Mouse (Mus musculus) CH12.LX (cell line): Measurements from ENCODE around the gene Galc. TPM values are rescaled to one million over a fixed set of nuclear protein-coding genes. Genes with fewer than 3 reads are reported as not detected.

Experiments used
- DNase-seq: peaks from one replicate; pipeline ENCODE4 v3.0.0-alpha.2; 2013; ENCODE audit errors: extremely low read depth
- H3K27ac ChIP-seq: 2 replicates; pipeline ENCODE4 v1.5.1; 2012; ENCODE audit warnings: low read depth, mild to moderate bottlenecking, control low read depth, moderate library complexity; ENCODE audit not compliant: insufficient read depth
- H3K27me3 ChIP-seq: replicated peaks from 2 replicates; pipeline ENCODE3; 2012; ENCODE audit warnings: inconsistent platforms
- H3K36me3 ChIP-seq, 2 experiments: replicated peaks in 1 of 2; 2 replicates each; pipeline versions ENCODE3 to v1.6.1; 2012; ENCODE audit warnings: inconsistent platforms in 1 of 2, low read length in 1 of 2, mild to moderate bottlenecking in 1 of 2, mixed read lengths in 1 of 2, moderate library complexity in 1 of 2; ENCODE audit not compliant: control insufficient read depth in 1 of 2, insufficient read depth in 1 of 2
- H3K4me1 ChIP-seq, 2 experiments: 2 replicates each; pipeline ENCODE4 v1.6.1; 2012; ENCODE audit warnings: inconsistent platforms in 1 of 2, moderate library complexity in 1 of 2; ENCODE audit not compliant: insufficient read depth in 2 of 2, control insufficient read depth in 1 of 2
- H3K4me2 ChIP-seq: 2 replicates; pipeline ENCODE4 v1.6.1; 2012; ENCODE audit warnings: low read depth, mild to moderate bottlenecking, control low read depth; ENCODE audit not compliant: poor library complexity, insufficient read depth, severe bottlenecking
- H3K4me3 ChIP-seq, 3 experiments: fragments of 150-350 bp in 1 of 3; sonication (generic) in 1 of 3; replicated peaks in 1 of 3; 2 replicates each; pipeline versions ENCODE3 to v1.5.1; 2011 to 2012; ENCODE audit warnings: low read depth in 2 of 3, low read length in 2 of 3, mild to moderate bottlenecking in 2 of 3, moderate library complexity in 2 of 3, control low read depth in 1 of 3, improper control_type of control experiment in 1 of 3, inconsistent platforms in 1 of 3, mixed read lengths in 1 of 3; ENCODE audit not compliant: poor library complexity in 1 of 3
- H3K79me2 ChIP-seq: replicated peaks from 2 replicates; pipeline ENCODE4 v1.6.1; 2012; ENCODE audit warnings: mild to moderate bottlenecking, moderate library complexity; ENCODE audit not compliant: control insufficient read depth, poor library complexity, insufficient read depth, severe bottlenecking; ENCODE audit errors: extremely low read depth
- H3K9ac ChIP-seq: 2 replicates; pipeline ENCODE4 v1.6.1; 2012; ENCODE audit warnings: low read depth, mild to moderate bottlenecking, control low read depth, moderate library complexity; ENCODE audit not compliant: insufficient read depth
- H3K9me3 ChIP-seq: replicated peaks from 2 replicates; pipeline ENCODE3; 2012; ENCODE audit warnings: low read length, inconsistent platforms, mixed read lengths
- BHLHE40 ChIP-seq: IDR thresholded peaks from 2 replicates; pipeline ENCODE4 v1.6.1; 2011; ENCODE audit warnings: mild to moderate bottlenecking, low read depth, low read length, improper control_type of control experiment
- CHD1 ChIP-seq: IDR thresholded peaks from 2 replicates; pipeline ENCODE4 v1.6.1; 2012; ENCODE audit warnings: low read depth, low read length, improper control_type of control experiment, inconsistent platforms
- CTCF ChIP-seq, 2 experiments: IDR thresholded peaks in 1 of 2; conservative IDR thresholded peaks in 1 of 2; 2 replicates each; pipeline ENCODE4 v1.5.1; 2011 to 2012; ENCODE audit warnings: low read depth in 2 of 2, low read length in 2 of 2, improper control_type of control experiment in 1 of 2, inconsistent platforms in 1 of 2, mild to moderate bottlenecking in 1 of 2, moderate library complexity in 1 of 2
- E2F4 ChIP-seq: IDR thresholded peaks from 2 replicates; pipeline ENCODE4 v1.6.1; 2011; ENCODE audit warnings: low read depth, low read length, improper control_type of control experiment; ENCODE audit not compliant: insufficient replicate concordance
- ELF1 ChIP-seq: IDR thresholded peaks from 2 replicates; pipeline ENCODE4 v1.6.1; 2014; ENCODE audit warnings: low read depth, mild to moderate bottlenecking, inconsistent platforms, low read length, improper control_type of control experiment
- EP300 ChIP-seq: IDR thresholded peaks from 2 replicates; pipeline ENCODE4 v1.6.1; 2011; ENCODE audit warnings: low read length, improper control_type of control experiment
- GABPA ChIP-seq: IDR thresholded peaks from 2 replicates; pipeline ENCODE4 v1.6.1; 2012; ENCODE audit warnings: low read depth, low read length, improper control_type of control experiment, inconsistent platforms; ENCODE audit not compliant: insufficient replicate concordance
- IRF4 ChIP-seq: IDR thresholded peaks from 2 replicates; pipeline ENCODE4 v1.6.1; 2014; ENCODE audit warnings: low read depth, mild to moderate bottlenecking, inconsistent platforms, low read length, improper control_type of control experiment
- JUND ChIP-seq: conservative IDR thresholded peaks from 2 replicates; pipeline ENCODE4 v1.6.1; 2011; ENCODE audit warnings: low read depth, low read length, improper control_type of control experiment
- KAT2A ChIP-seq: IDR thresholded peaks from 2 replicates; pipeline ENCODE4 v1.6.1; 2012; ENCODE audit warnings: low read length, improper control_type of control experiment, inconsistent platforms; ENCODE audit not compliant: insufficient replicate concordance
- MAFK ChIP-seq: IDR thresholded peaks from 2 replicates; pipeline ENCODE4 v1.6.1; 2011; ENCODE audit warnings: low read length, improper control_type of control experiment; ENCODE audit not compliant: insufficient replicate concordance
- MAX ChIP-seq: IDR thresholded peaks from 2 replicates; pipeline ENCODE4 v1.6.1; 2011; ENCODE audit warnings: low read length, improper control_type of control experiment
- MAZ ChIP-seq: IDR thresholded peaks from 2 replicates; pipeline ENCODE4 v1.6.1; 2012; ENCODE audit warnings: low read depth, mild to moderate bottlenecking, inconsistent platforms, low read length, improper control_type of control experiment, moderate library complexity
- MEF2A ChIP-seq: IDR thresholded peaks from 2 replicates; pipeline ENCODE4 v1.6.1; 2014; ENCODE audit warnings: low read depth, mild to moderate bottlenecking, inconsistent platforms, low read length, improper control_type of control experiment, borderline replicate concordance
- MXI1 ChIP-seq: IDR thresholded peaks from 2 replicates; pipeline ENCODE4 v1.6.1; 2011; ENCODE audit warnings: mild to moderate bottlenecking, low read depth, low read length, improper control_type of control experiment
- MYC ChIP-seq: IDR thresholded peaks from 2 replicates; pipeline ENCODE4 v1.6.1; 2011; ENCODE audit warnings: low read depth, mild to moderate bottlenecking, improper control_type of control experiment, low read length
- NELFE ChIP-seq: IDR thresholded peaks from 2 replicates; pipeline ENCODE4 v1.6.1; 2011; ENCODE audit warnings: low read depth, low read length, improper control_type of control experiment
- NRF1 ChIP-seq: IDR thresholded peaks from 2 replicates; pipeline ENCODE4 v1.6.1; 2014; ENCODE audit warnings: low read depth, mild to moderate bottlenecking, inconsistent platforms, low read length, improper control_type of control experiment, moderate library complexity
- PAX5 ChIP-seq: IDR thresholded peaks from 2 replicates; pipeline ENCODE4 v1.6.1; 2012; ENCODE audit warnings: low read length, inconsistent platforms, mixed read lengths
- POLR2A ChIP-seq: IDR thresholded peaks from 2 replicates; pipeline ENCODE4 v1.6.1; 2011; ENCODE audit warnings: low read depth, mild to moderate bottlenecking, improper control_type of control experiment, low read length
- POLR2AphosphoS2 ChIP-seq: IDR thresholded peaks from 2 replicates; pipeline ENCODE4 v1.6.1; 2011; ENCODE audit warnings: low read depth, low read length, improper control_type of control experiment
- RAD21 ChIP-seq: IDR thresholded peaks from 2 replicates; pipeline ENCODE4 v1.6.1; 2011; ENCODE audit warnings: low read depth, mild to moderate bottlenecking, low read length, improper control_type of control experiment, moderate library complexity
- RCOR1 ChIP-seq: conservative IDR thresholded peaks from 2 replicates; pipeline ENCODE4 v1.6.1; 2012; ENCODE audit warnings: low read depth, mild to moderate bottlenecking, inconsistent platforms, low read length, improper control_type of control experiment
- SIN3A ChIP-seq: IDR thresholded peaks from 2 replicates; pipeline ENCODE4 v1.6.1; 2012; ENCODE audit warnings: low read length, improper control_type of control experiment, inconsistent platforms
- TBP ChIP-seq: conservative IDR thresholded peaks from 2 replicates; pipeline ENCODE4 v1.6.1; 2011; ENCODE audit warnings: low read depth, low read length, improper control_type of control experiment
- TCF12 ChIP-seq: IDR thresholded peaks from 2 replicates; pipeline ENCODE4 v1.6.1; 2014; ENCODE audit warnings: low read depth, mild to moderate bottlenecking, inconsistent platforms, low read length, improper control_type of control experiment
- UBTF ChIP-seq: IDR thresholded peaks from 2 replicates; pipeline ENCODE4 v1.6.1; 2012; ENCODE audit warnings: low read depth, mild to moderate bottlenecking, inconsistent platforms, low read length, improper control_type of control experiment, moderate library complexity
- USF1 ChIP-seq: IDR thresholded peaks from 2 replicates; pipeline ENCODE4 v1.6.1; 2014; ENCODE audit warnings: low read depth, mild to moderate bottlenecking, inconsistent platforms, low read length, improper control_type of control experiment
- USF2 ChIP-seq: conservative IDR thresholded peaks from 2 replicates; pipeline ENCODE4 v1.6.1; 2011; ENCODE audit warnings: low read depth, low read length, improper control_type of control experiment
- ZC3H11A ChIP-seq: IDR thresholded peaks from 2 replicates; pipeline ENCODE4 v1.6.1; 2012; ENCODE audit warnings: low read depth, mild to moderate bottlenecking, inconsistent platforms, low read length, improper control_type of control experiment
- ZKSCAN1 ChIP-seq: IDR thresholded peaks from 2 replicates; pipeline ENCODE4 v1.6.1; 2012; ENCODE audit warnings: low read depth, inconsistent platforms, low read length, improper control_type of control experiment, borderline replicate concordance
- ZMIZ1 ChIP-seq: IDR thresholded peaks from 2 replicates; pipeline ENCODE4 v1.6.1; 2012; ENCODE audit warnings: low read depth, mild to moderate bottlenecking, inconsistent platforms, low read length, improper control_type of control experiment
- ZNF384 ChIP-seq: IDR thresholded peaks from 2 replicates; pipeline ENCODE4 v1.6.1; 2012; ENCODE audit warnings: low read depth, low read length, improper control_type of control experiment, inconsistent platforms
- dilution Hi-C: fragments of 300-500 bp; cut with MboI; formaldehyde crosslinking; loops from 2 replicates; pipeline ENCODE4 v1.14.3; 2020; ENCODE audit warnings: low sequenced_read_pairs; ENCODE audit not compliant: extremely low pct_unique_long_range_greater_than_20kb, extremely low pct_ligation_motif_present
- in situ Hi-C: fragments of 300-500 bp; cut with MboI; formaldehyde crosslinking; loops from 3 replicates; pipeline ENCODE4 v1.14.3; 2019; ENCODE audit warnings: low sequenced_read_pairs, low pct_ligation_motif_present, low pct_unique_long_range_greater_than_20kb, mixed read lengths
- polyA plus RNA-seq: library from polyadenylated mRNA; unstranded; fragments of >175 nt; gene quantifications from 2 replicates; pipeline ENCODE4 v1.2.1, GENCODE M21; 2012; ENCODE audit warnings: low read depth; ENCODE audit not compliant: insufficient read length
- total RNA-seq, 2 experiments: library from RNA; depleted of rRNA; stranded (reverse); fragments of 300-350 nt in 1 of 2; fragments of >200 nt in 1 of 2; gene quantifications; 2 replicates each; pipeline ENCODE4 v1.2.3; 2012 to 2014

Galc gene
- total and polyA plus RNA-seq, 3 experiments: 1.6 to 9.1 (median 6.4) TPM

GRCm38 (mm10) chr12:98250327-98250726 lies 8.9 kb downstream of the Galc start:
- 0 out of 2 replicates have a peak overlapping the region, but pooled peaks have one; percentile 70 for H3K4me2 ChIP-seq
- H3K27ac ChIP-seq: peak overlapping the region; percentile 5; the same call in 1 of the 2 replicates
- no peaks in the 10 kb centered on the region for H3K79me2 ChIP-seq
- H3K4me3 ChIP-seq: no peak overlapping the region
- dilution Hi-C loops: no loop called here
- peaks cover 9 to 39% of the 10 kb centered on the region in 2 experiments for H3K4me1 ChIP-seq
- TF ChIP-seq ZNF384: peak; percentile 61
- no peak for TF ChIP-seq EP300
- TF ChIP-seq, all 38 proteins: peak for 1
- in situ Hi-C loops: no loop called here
- H3K27me3 ChIP-seq: no peaks in the 10 kb centered on the region
- peaks cover 0 to 10% of the 10 kb centered on the region in 2 experiments for H3K36me3 ChIP-seq
- DNase-seq: no peak
- no peaks in the 10 kb centered on the region for H3K9me3 ChIP-seq
- no peak overlapping the region for H3K9ac ChIP-seq

GRCm38 (mm10) chr12:98249671-98250070 lies 9.6 kb downstream of the Galc start:
- Histone ChIP-seq H3K4me2 (peak overlapping the region; percentile 70; the same call in 1 of the 2 replicates), H3K9me3 (no peaks in the 10 kb centered on the region), H3K4me1 (peaks cover 14 to 39% of the 10 kb centered on the region in 2 experiments), H3K27ac (no peak overlapping the region), H3K9ac (no peak overlapping the region), H3K36me3 (peaks cover 0 to 11% of the 10 kb centered on the region in 2 experiments), H3K4me3 (no peak overlapping the region), H3K79me2 (no peaks in the 10 kb centered on the region), H3K27me3 (no peaks in the 10 kb centered on the region)
- peak; percentile 68 for DNase-seq
- in situ Hi-C loops (no loop called here), dilution Hi-C loops (no loop called here)
- no peak for TF ChIP-seq KAT2A
- TF ChIP-seq RAD21: no peak
- TF ChIP-seq MEF2A: peak; percentile 88
- TF ChIP-seq MYC: no peak
- peak; percentile 45; the same call in 1 of the 2 replicates for TF ChIP-seq MXI1
- no peak for TF ChIP-seq ZKSCAN1
- no peak for TF ChIP-seq GABPA
- no peak for TF ChIP-seq MAZ
- TF ChIP-seq EP300: peak; percentile 87
- TF ChIP-seq ELF1: no peak
- TF ChIP-seq MAX: no peak
- no peak for TF ChIP-seq E2F4
- peak; percentile 84 for TF ChIP-seq JUND
- TF ChIP-seq CTCF (conservative IDR thresholded peaks at IDR 0.05 in 1 of 2, IDR thresholded peaks at IDR 0.05 in 1 of 2; ENCODE audit: low read depth in 2 of 2, low read length in 2 of 2): no peak
- TF ChIP-seq IRF4: peak; percentile 83; the same call in 1 of the 2 replicates
- peak; percentile 66; the same call in 1 of the 2 replicates for TF ChIP-seq MAFK
- TF ChIP-seq POLR2AphosphoS2: no peak
- TF ChIP-seq PAX5: no peak
- no peak for TF ChIP-seq USF1
- no peak for TF ChIP-seq ZC3H11A
- TF ChIP-seq TBP: 0 out of 2 replicates have a peak, but pooled peaks have one; percentile 21
- no peak for TF ChIP-seq CHD1
- no peak for TF ChIP-seq ZMIZ1
- peak; percentile 83 for TF ChIP-seq BHLHE40
- TF ChIP-seq RCOR1: no peak
- no peak for TF ChIP-seq SIN3A
- no peak for TF ChIP-seq POLR2A
- TF ChIP-seq ZNF384: peak; percentile 98
- TF ChIP-seq NRF1: no peak
- TF ChIP-seq TCF12: no peak; the same call in 1 of the 2 replicates
- no peak for TF ChIP-seq UBTF
- TF ChIP-seq USF2: no peak
- TF ChIP-seq NELFE: no peak
